Mouse (Mus musculus): ENCODE measurements around the gene Ttll10. TPM values are rescaled to one million over a fixed set of nuclear protein-coding genes. Genes with fewer than 3 reads are reported as not detected.

Gene Ttll10
- polyA plus RNA-seq, 1 experiment from 2014 or later = not detected

DNA sequence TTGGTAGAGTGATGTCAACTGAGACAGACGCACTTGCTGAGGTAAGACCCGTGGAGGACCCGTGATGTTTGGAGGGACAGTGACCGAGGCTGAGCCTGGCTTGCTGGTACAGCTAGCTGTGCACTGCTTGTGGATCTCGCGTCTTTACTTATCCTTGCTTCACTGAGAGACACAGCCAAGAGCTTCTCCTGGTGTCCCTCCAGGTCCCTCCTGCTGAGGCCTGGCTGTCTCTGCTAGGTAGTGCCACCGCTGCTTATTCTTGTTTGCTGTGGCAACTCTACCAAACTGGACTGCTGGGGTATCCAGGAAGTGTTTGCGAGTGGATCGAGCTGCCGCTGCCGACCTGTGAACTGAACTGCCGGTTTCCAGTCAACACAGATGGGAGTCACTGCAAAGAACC is 39.4 kb downstream of the Ttll10 start:
- H3K27me3 ChIP-seq = no peaks in the 10 kb centered on the region
- no peak overlapping the region for H3K4me3 ChIP-seq
- 89% methylated on average over 12 of the region's 12 CpGs for WGBS

DNA sequence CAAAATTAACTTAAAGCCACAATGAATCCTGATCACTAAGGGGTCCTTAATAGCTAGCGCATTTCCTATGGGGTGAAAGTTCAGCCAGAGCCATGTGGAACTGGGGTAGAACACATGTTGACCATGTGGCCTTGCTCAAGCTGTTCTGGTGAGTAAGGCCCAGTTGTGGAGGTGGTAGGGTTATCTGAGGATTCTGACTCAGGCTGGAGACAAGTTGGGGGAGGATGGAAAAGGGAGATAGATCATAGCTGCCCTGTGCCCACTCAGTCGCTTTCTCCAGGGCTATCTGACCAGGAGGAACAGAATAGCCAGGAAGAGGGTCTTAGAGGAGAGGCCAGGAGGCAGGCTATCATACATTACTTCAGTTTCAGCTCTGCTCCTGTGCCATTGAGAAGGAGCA is 44.8 kb downstream of the Ttll10 start:
- no peak overlapping the region for H3K4me3 ChIP-seq
- H3K4me1 ChIP-seq (replicated peaks) = no peaks in the 10 kb centered on the region
- peaks cover 70% of the 10 kb centered on the region for H3K36me3 ChIP-seq
- no peaks in the 10 kb centered on the region for H3K9me3 ChIP-seq
- no peaks in the 10 kb centered on the region for H3K27me3 ChIP-seq
- no peak overlapping the region for H3K9ac ChIP-seq
- no peak overlapping the region for H3K27ac ChIP-seq
- H3K4me2 ChIP-seq = no peak overlapping the region
- 94% methylated on average over 2 of the region's 2 CpGs for WGBS
- ATAC-seq (ENCODE audit: low FRiP score) = no peak

More for the DNA sequence above, 39.4 kb downstream of the Ttll10 start:
- no peak for ATAC-seq (ENCODE audit: low FRiP score)
- H3K4me1 ChIP-seq (replicated peaks) = no peaks in the 10 kb centered on the region
- H3K9me3 ChIP-seq = no peaks in the 10 kb centered on the region
- H3K4me2 ChIP-seq = no peak overlapping the region
- no peak overlapping the region for H3K27ac ChIP-seq
- no peak overlapping the region for H3K9ac ChIP-seq
- peaks cover 31% of the 10 kb centered on the region for H3K36me3 ChIP-seq

DNA sequence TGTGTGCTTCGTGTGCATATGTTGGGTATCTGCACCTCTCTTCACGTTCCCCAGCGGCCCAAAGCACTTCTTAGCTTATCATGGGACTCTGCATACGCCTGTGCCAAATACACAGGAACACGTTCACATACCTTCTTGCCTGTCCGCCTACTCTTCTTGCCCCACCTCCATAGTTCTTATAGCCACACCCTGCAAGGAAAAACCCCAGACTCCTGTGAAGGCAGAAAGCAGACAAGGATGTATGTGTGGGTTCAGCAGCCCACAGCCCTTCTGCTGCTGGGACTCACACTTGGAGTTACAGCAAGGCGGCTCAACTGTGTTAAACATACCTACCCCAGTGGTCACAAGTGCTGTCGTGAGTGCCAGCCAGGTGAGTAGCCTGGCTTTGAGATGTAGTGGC is 45.6 kb downstream of the Ttll10 start, which contains the start of gene Tnfrsf4:
Gene Tnfrsf4 (plus strand): TSS at position 207 of the 400 bp plus-strand sequence.
- Histone ChIP-seq H3K36me3 (peaks cover 76% of the 10 kb centered on the region), H3K4me1 (replicated peaks) (no peaks in the 10 kb centered on the region), H3K9ac (no peak within 1 kb of the TSS), H3K4me3 (no peak within 1 kb of the TSS), H3K27ac (no peak within 1 kb of the TSS), H3K27me3 (no peaks in the 10 kb centered on the region), H3K9me3 (no peaks in the 10 kb centered on the region), H3K4me2 (no peak within 1 kb of the TSS)
- WGBS = 87% methylated on average over 8 of the region's 8 CpGs
- ATAC-seq (ENCODE audit: low FRiP score) = no peak

DNA sequence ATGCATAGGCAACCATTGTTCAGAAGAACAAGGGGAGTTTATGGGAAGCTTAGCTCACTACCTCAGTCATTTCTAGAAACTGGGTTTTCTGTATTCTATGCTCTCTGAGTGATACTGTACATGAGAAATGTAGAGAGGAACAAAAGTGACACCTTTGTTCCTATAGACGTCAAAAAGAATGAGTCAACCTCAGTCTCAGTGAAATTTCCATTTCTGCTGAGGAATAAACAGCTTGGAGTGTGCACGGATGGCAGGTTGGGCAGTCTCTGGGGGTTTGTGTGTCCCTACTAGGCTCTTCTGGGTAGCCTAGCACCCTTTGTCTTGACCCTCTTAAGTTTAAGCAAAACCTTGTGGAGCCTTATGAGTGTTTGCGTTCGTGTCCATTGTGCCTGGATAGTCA is 50.8 kb downstream of the Ttll10 start:
- ATAC-seq (ENCODE audit: low FRiP score) = no peak
- H3K4me1 ChIP-seq (replicated peaks) = no peaks in the 10 kb centered on the region
- no peaks in the 10 kb centered on the region for H3K27me3 ChIP-seq
- WGBS = 96% methylated on average over 4 of the region's 4 CpGs
- no peaks in the 10 kb centered on the region for H3K9me3 ChIP-seq
- no peak overlapping the region for H3K4me2 ChIP-seq
- H3K4me3 ChIP-seq = no peak overlapping the region
- no peak overlapping the region for H3K9ac ChIP-seq
- H3K27ac ChIP-seq = no peak overlapping the region
- H3K36me3 ChIP-seq = peaks cover 94% of the 10 kb centered on the region

DNA sequence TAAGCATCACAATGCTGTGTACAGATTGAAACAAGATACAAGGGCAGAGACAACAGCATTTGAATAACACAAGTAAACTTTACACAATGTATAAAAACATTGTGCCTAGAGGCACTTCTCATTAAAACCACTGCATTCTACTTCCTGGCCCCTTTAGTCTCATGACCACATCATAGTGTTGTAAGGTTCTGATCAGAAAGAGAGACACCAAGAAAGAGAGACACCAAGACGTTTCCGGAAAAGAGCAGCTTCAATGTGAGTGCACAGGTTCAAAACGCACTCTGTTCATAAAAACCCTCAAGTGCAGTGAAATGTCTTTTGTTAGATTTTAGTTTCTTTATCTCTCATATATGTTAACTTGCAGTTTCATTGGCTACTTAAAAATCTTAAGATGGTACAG is 55.1 kb downstream of the Ttll10 start:
- H3K36me3 ChIP-seq = peaks cover 93% of the 10 kb centered on the region
- H3K4me2 ChIP-seq = no peak overlapping the region
- no peak for ATAC-seq (ENCODE audit: low FRiP score)
- no peak overlapping the region for H3K9ac ChIP-seq
- WGBS = 91% methylated on average over 3 of the region's 3 CpGs
- H3K27me3 ChIP-seq = no peaks in the 10 kb centered on the region
- H3K27ac ChIP-seq = no peak overlapping the region
- no peaks in the 10 kb centered on the region for H3K9me3 ChIP-seq
- no peak overlapping the region for H3K4me3 ChIP-seq
- H3K4me1 ChIP-seq (replicated peaks) = no peaks in the 10 kb centered on the region

DNA sequence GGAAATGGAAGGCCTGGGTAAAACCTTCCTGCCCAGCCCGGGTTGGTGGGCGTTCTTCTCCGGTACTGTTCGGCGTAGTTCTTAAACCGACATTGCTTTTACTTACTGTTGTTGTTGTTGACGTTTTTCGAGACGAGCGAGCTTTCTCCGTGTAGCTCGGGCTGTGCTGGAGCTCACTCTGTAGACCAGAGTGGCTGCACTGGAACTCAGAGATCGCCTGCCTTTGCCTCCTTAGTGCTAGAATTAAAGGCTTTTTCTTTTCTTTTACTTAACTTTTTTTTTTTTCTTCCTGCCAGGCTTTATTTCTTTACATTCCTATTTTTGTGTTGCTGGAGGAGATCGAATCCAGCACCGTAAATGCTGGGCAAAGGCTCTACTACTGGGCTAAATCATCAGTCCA is 65.6 kb downstream of the Ttll10 start:
- H3K36me3 ChIP-seq = peaks cover 28% of the 10 kb centered on the region
- 7% methylated on average over 15 of the region's 15 CpGs for WGBS
- no peak for ATAC-seq (ENCODE audit: low FRiP score)
- H3K4me1 ChIP-seq (replicated peaks) = peaks cover 40% of the 10 kb centered on the region
- H3K27me3 ChIP-seq = no peaks in the 10 kb centered on the region
- no peaks in the 10 kb centered on the region for H3K9me3 ChIP-seq
- peak overlapping the region; percentile 95 for H3K27ac ChIP-seq
- peak overlapping the region; percentile 87 for H3K4me2 ChIP-seq
- peak overlapping the region; percentile 84 for H3K4me3 ChIP-seq
- peak overlapping the region; percentile 89 for H3K9ac ChIP-seq

DNA sequence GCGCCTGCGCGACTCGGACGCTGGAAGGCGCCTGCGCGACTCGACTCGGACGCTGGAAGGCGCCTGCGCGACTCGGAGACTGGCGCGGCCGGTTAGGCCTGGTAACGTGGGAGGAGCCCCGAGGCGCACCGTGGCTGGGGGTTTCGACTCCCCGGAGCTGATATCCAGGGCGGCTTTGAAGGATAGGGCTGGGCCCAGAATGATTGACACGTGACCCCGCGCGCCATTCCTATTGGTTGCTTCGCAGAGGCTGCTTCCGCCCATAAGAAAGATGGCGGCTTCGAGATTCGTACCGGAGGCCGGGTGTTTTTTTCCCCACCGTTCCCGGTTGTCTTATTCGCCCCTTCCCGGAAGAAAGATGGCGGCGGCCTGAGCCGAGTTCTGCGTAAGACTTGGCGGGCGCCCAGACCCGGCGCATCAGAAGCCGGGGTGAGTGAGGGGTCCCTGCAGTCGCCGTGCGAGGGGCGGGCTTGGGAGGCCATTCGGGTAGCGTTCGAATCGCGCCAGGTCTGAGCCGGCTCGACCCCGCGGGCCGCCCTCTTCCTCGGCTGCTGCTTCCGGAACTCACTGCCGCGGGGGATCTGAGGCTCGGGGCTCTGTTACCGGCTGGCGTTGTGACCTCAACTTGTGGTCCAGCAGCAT is 66.2 kb downstream of the Ttll10 start:
- peak overlapping the region; percentile 89 for H3K9ac ChIP-seq
- peaks cover 40% of the 10 kb centered on the region for H3K4me1 ChIP-seq (replicated peaks)
- H3K9me3 ChIP-seq = no peaks in the 10 kb centered on the region
- under 1% methylated on average over 70 of the region's 70 CpGs for WGBS
- peak overlapping the region; percentile 87 for H3K4me2 ChIP-seq
- no peaks in the 10 kb centered on the region for H3K27me3 ChIP-seq
- ATAC-seq (ENCODE audit: low FRiP score) = peak; percentile 82
- peaks cover 22% of the 10 kb centered on the region for H3K36me3 ChIP-seq
- peak overlapping the region; percentile 84 for H3K4me3 ChIP-seq
- H3K27ac ChIP-seq = peak overlapping the region; percentile 95

DNA sequence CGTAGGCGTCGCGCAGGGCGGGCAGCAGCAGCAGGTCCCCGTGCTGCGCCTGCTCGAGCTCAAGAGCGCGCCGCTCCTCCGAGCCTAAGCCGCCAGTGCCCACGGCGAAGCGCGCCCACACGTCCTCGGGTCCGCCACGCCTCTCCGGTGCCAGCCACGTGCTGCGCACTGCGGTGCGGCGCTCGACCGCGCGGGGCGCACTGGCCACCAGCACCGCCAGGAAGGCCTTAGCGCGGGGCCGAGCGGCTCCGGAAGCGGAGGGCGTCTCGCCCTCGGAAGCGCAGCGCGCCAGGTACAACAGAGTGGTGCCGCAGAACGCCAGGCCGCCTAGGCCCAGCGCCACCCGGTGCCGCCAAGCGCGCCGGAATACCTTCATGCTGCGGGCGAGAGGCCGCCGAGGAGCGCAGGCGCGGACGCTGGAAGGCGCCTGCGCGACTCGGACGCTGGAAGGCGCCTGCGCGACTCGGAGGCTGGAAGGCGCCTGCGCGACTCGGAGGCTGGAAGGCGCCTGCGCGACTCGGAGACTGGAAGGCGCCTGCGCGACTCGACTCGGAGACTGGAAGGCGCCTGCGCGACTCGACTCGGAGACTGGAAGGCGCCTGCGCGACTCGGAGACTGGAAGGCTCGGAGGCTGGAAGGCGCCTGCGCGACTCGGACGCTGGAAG is 66.8 kb downstream of the Ttll10 start, which contains the start of the genes B3galt6 and Sdf4:
Gene B3galt6 (minus strand): TSS at position 409 of the 665 bp plus-strand sequence.
Gene Sdf4 (plus strand): TSS at position 632 of the 665 bp plus-strand sequence.
- H3K9me3 ChIP-seq = no peaks in the 10 kb centered on the region
- H3K36me3 ChIP-seq = peaks cover 16% of the 10 kb centered on the region
- H3K4me1 ChIP-seq (replicated peaks) = peaks cover 40% of the 10 kb centered on the region
- H3K9ac ChIP-seq = peak within 1 kb of the TSS; percentile 89
- H3K27ac ChIP-seq = peak within 1 kb of the TSS; percentile 95
- peak within 1 kb of the TSS; percentile 84 for H3K4me3 ChIP-seq
- peak; percentile 87 for ATAC-seq (ENCODE audit: low FRiP score)
- H3K27me3 ChIP-seq = no peaks in the 10 kb centered on the region
- under 1% methylated on average over 96 of the region's 99 CpGs for WGBS
- H3K4me2 ChIP-seq = peak within 1 kb of the TSS; percentile 99

DNA sequence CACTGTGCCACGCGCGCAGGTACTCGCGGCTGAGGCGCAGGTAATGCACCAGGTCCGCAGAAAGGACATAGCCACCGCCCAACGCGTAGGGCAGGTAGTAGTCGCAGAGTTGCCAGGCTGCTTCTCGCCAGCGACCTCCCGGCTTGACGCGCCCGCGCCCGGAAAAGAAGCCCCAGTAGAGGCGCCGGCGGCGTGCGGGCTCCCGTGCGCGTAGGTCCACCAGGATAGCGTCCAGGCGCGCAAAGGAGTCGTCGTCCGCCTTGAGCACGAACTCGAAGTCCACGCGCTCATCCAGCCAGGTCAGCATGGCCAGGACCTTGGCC is 67.3 kb downstream of the Ttll10 start:
- Histone ChIP-seq H3K4me1 (replicated peaks) (peaks cover 40% of the 10 kb centered on the region), H3K4me2 (peak overlapping the region; percentile 99), H3K27ac (peak overlapping the region; percentile 92), H3K4me3 (peak overlapping the region; percentile 84), H3K27me3 (no peaks in the 10 kb centered on the region), H3K36me3 (peaks cover 11% of the 10 kb centered on the region), H3K9me3 (no peaks in the 10 kb centered on the region), H3K9ac (peak overlapping the region; percentile 78)
- peak; percentile 37; the same call in 1 of the 2 replicates for ATAC-seq (ENCODE audit: low FRiP score)
- 28% methylated on average over 37 of the region's 37 CpGs for WGBS

DNA sequence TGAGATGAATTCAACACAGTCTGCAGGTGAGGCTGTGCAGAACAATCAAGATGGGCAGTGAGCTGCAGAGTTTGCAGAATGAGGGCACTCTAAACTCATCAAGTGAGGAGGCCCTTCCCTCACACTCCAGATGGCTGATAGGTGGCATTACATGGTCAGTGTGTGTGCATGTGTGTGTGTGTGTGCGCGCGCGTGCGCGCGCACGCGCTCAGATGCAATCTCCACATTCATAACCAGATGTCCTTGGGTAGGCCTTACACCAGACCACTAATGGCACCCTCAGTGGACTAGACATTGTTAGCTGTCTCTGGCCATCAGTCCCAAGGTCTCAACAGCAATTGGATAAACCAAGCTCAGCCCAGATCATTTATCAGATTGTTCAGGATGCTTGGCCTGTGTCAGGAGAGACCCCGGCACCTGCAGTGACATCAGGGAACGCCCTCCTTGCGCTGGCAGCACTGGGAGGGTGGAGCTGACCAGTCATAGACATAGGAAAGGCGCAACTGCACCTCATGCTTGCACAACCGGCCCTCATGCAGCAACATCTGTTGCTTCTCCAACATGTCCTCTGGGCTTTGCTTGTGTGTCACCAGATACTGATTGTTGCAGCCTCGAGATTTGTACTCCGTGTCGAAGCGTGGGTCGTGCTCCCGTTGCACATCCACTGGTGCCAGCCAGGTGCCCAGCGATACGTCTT is 67.9 kb downstream of the Ttll10 start:
- no peaks in the 10 kb centered on the region for H3K27me3 ChIP-seq
- peak overlapping the region; percentile 78 for H3K9ac ChIP-seq
- peak overlapping the region; percentile 92 for H3K27ac ChIP-seq
- H3K4me1 ChIP-seq (replicated peaks) = peaks cover 40% of the 10 kb centered on the region
- peak overlapping the region; percentile 84 for H3K4me3 ChIP-seq
- 89% methylated on average over 22 of the region's 22 CpGs for WGBS
- H3K36me3 ChIP-seq = peaks cover 6% of the 10 kb centered on the region
- ATAC-seq (ENCODE audit: low FRiP score) = peak; percentile 7; the same call in 1 of the 2 replicates
- H3K4me2 ChIP-seq = peak overlapping the region; percentile 99
- no peaks in the 10 kb centered on the region for H3K9me3 ChIP-seq
